Comparison of ENCODE assay signal across 9 mouse cellular contexts in genomic region chr8:8994596-8995189, GRCm38 (mm10).
DNase-seq lines count a peak whose midpoint lies in the region; ATAC-seq lines count a peak whose summit lies in the region.
"Had no signal": no experiment of that assay in that cellular context is flagged by ENCODE, and none has a peak within 500 bp of the region (broad histone marks: within the 10 kb centered on the region; RNA-seq: fewer than 3 reads in every experiment).

No protein-coding gene starts in this region.

- peak overlapping the region; percentile 68 for H3K4me2 ChIP-seq in embryonic facial prominence, embryonic 13.5 days
- H3K4me2 ChIP-seq in heart, embryonic 12.5 days: peak overlapping the region; percentile 62
- H3K4me2 ChIP-seq in liver, embryonic 15.5 days: 0 out of 2 replicates have a peak overlapping the region, but pooled peaks have one; percentile 10
- H3K4me2 ChIP-seq in neural tube, embryonic 13.5 days: peak overlapping the region; percentile 65

- peaks cover 37% of the 10 kb centered on the region for H3K4me1 ChIP-seq in embryonic facial prominence, embryonic 13.5 days
- H3K4me1 ChIP-seq in heart, embryonic 12.5 days (replicated peaks): peaks cover 43% of the 10 kb centered on the region
- H3K4me1 ChIP-seq in liver, embryonic 15.5 days (replicated peaks): no peaks in the 10 kb centered on the region
- peaks cover 48% of the 10 kb centered on the region for H3K4me1 ChIP-seq in neural tube, embryonic 13.5 days (replicated peaks)

- peak overlapping the region; percentile 55; the same call in 1 of the 2 replicates for H3K27ac ChIP-seq in embryonic facial prominence, embryonic 13.5 days
- H3K27ac ChIP-seq in heart, embryonic 12.5 days (ENCODE audit: poor library complexity, severe bottlenecking): peak overlapping the region; percentile 66
- no peak overlapping the region for H3K27ac ChIP-seq in liver, embryonic 15.5 days (replicated peaks)
- peak overlapping the region; percentile 84 for H3K27ac ChIP-seq in neural tube, embryonic 13.5 days (replicated peaks)

- peak overlapping the region; percentile 65 for H3K9ac ChIP-seq in embryonic facial prominence, embryonic 13.5 days
- peak overlapping the region; percentile 61 for H3K9ac ChIP-seq in heart, embryonic 12.5 days
- no peak overlapping the region for H3K9ac ChIP-seq in liver, embryonic 15.5 days
- H3K9ac ChIP-seq in neural tube, embryonic 13.5 days: peak overlapping the region; percentile 75

- peaks cover 10% of the 10 kb centered on the region; the same call in 1 of the 2 replicates for H3K27me3 ChIP-seq in embryonic facial prominence, embryonic 13.5 days
- no peaks in the 10 kb centered on the region for H3K27me3 ChIP-seq in heart, embryonic 12.5 days (replicated peaks)
- H3K27me3 ChIP-seq in liver, embryonic 15.5 days: peaks cover 19% of the 10 kb centered on the region
- H3K27me3 ChIP-seq in neural tube, embryonic 13.5 days: no peaks in the 10 kb centered on the region

- WGBS in embryonic facial prominence, embryonic 13.5 days: 2% methylated on average over 17 of the region's 17 CpGs
- WGBS in heart, embryonic 12.5 days: 5% methylated on average over 17 of the region's 17 CpGs
- WGBS in liver, embryonic 15.5 days (ENCODE audit: insufficient replicate concordance): 7% methylated on average over 17 of the region's 17 CpGs
- 1% methylated on average over 17 of the region's 17 CpGs for WGBS in neural tube, embryonic 13.5 days

- H3K36me3 ChIP-seq in embryonic facial prominence, embryonic 13.5 days: no peaks in the 10 kb centered on the region
- no peaks in the 10 kb centered on the region for H3K36me3 ChIP-seq in heart, embryonic 12.5 days
- no peaks in the 10 kb centered on the region for H3K36me3 ChIP-seq in liver, embryonic 15.5 days (replicated peaks)
- H3K36me3 ChIP-seq in neural tube, embryonic 13.5 days: no peaks in the 10 kb centered on the region

- H3K4me3 ChIP-seq in embryonic facial prominence, embryonic 13.5 days: peak overlapping the region; percentile 41
- peak overlapping the region; percentile 36 for H3K4me3 ChIP-seq in heart, embryonic 12.5 days
- H3K4me3 ChIP-seq in liver, embryonic 15.5 days (replicated peaks): no peak overlapping the region
- peak overlapping the region; percentile 36 for H3K4me3 ChIP-seq in neural tube, embryonic 13.5 days
- H3K4me3 ChIP-seq: myocyte had no signal

- H3K9me3 ChIP-seq in embryonic facial prominence, embryonic 13.5 days: no peaks in the 10 kb centered on the region
- H3K9me3 ChIP-seq in heart, embryonic 12.5 days (replicated peaks): no peaks in the 10 kb centered on the region
- H3K9me3 ChIP-seq in liver, embryonic 15.5 days (replicated peaks): no peaks in the 10 kb centered on the region
- no peaks in the 10 kb centered on the region for H3K9me3 ChIP-seq in neural tube, embryonic 13.5 days

- ATAC-seq in embryonic facial prominence, embryonic 13.5 days (ENCODE audit: insufficient number of reproducible peaks, insufficient read depth, low FRiP score, low TSS enrichment, low read depth): no peak
- ATAC-seq in heart, embryonic 12.5 days (ENCODE audit: insufficient number of reproducible peaks, low FRiP score): peak; percentile 88
- ATAC-seq in liver, embryonic 15.5 days (ENCODE audit: insufficient read depth): peak; percentile 70
- peak; percentile 93 for ATAC-seq in neural tube, embryonic 13.5 days (ENCODE audit: low read depth)

- peak; percentile 19 to 22 for DNase-seq in cerebellum, postnatal 14 days
- DNase-seq in cerebellum, adult 18-20 months: no peak
- peak; percentile 79 for DNase-seq in kidney, adult 9 months
- no peak for DNase-seq in thymus, postnatal 36 days

Comparison
In these comparisons a context has a peak if more than half of its experiments do, and no peak if none do; other contexts are left out.
1. DNase-seq: peak in cerebellum, postnatal 14 days (2 of 2) and kidney, adult 9 months (single experiment); none in cerebellum, adult 18-20 months (0 of 2) and thymus, postnatal 36 days (0 of 2).
2. H3K4me2 ChIP-seq: peak in every context shown above with its lines; median percentile 68 in embryonic facial prominence, embryonic 13.5 days; 65 in neural tube, embryonic 13.5 days; 62 in heart, embryonic 12.5 days; 10 in liver, embryonic 15.5 days.